Mouse (Mus musculus) C2C12 (cell line): ENCODE results near the gene Crocc.

ENCODE experiments used
- CTCF ChIP-seq: IDR thresholded peaks from one replicate; pipeline ENCODE4 v1.5.1; 2011; ENCODE audit not compliant: control insufficient read depth, insufficient read depth, insufficient read length
- USF1 ChIP-seq: IDR thresholded peaks from one replicate; pipeline ENCODE4 v1.6.1; 2011; ENCODE audit warnings: low read depth, mild to moderate bottlenecking, control low read depth, moderate library complexity

DNA sequence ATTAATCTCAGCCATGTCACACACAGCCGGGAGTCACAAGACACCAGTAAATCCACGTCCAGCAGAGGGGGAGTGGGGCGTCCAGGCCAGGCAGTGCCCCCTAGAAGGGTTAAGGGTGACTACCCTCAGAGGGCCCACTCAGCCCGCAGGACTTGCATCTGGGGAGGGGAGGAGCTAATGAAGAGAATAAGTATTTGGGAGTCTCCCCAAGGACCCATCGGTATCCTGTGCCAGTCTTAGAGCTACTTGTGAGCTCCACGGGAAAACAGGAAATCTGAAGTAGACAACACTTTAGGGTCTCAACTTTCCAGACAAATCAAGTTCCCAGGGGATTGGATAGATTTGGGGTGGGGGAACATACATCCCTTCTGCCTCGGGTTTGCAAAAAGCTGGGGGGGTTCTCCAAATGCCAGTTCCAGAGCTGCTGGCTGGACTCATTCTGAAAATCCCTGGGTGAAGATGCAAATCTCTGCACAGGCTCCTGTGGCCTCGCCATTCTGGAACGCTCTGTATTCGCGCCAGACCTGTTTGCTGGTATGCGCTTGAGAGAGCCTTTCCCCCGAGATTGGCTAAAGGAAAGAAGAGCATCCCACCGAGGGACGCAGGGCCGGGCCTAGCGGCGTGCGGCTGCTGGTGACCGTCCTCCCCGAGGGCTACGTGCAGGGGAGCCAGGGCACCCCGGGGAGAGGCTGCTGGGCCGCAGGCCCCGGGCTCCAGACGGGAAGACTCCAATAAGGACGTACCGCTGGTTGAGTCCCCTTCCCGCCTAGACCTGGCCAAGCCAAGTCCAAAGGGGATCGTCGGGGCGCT lies 529 bp downstream of the Crocc start:
- TF ChIP-seq USF1 (no peak), CTCF (no peak)
